Mouse (Mus musculus) spleen, embryonic (tissue): ENCODE measurements at regions not wholly inside any gene's neighbourhood (a gene's known extent, or its start where the extent isn't known, plus 50 kb on each side); places are given as distances from the start of the nearest gene placed in this dataset.

Experiments used
- CTCF ChIA-PET: fragments of 350-600 bp; sonication (Branson Sonifier 250); formaldehyde crosslinking; loops from one replicate; lab custom pipeline; 2022; lab: Charles Lee

DNA sequence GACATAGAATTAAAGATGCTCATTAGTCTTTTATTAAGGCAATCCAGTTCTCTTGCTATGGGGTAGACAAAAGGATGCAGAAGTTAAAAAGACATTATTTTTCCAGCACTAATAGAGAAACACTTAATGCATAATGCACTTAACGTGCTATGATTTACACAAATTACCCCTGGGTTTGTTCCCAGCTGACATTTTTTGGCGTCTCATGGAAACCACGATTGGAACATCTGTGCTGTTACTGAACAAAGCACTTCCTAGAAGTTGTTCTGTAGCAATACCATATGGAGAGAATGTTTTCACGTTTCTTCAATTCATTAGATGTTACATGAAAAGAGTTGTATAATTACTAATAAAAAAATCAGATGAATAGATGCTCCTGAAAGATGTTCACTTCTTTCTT is 635.2 kb downstream of the Gm597 start:
- CTCF ChIA-PET: no interaction called here

DNA sequence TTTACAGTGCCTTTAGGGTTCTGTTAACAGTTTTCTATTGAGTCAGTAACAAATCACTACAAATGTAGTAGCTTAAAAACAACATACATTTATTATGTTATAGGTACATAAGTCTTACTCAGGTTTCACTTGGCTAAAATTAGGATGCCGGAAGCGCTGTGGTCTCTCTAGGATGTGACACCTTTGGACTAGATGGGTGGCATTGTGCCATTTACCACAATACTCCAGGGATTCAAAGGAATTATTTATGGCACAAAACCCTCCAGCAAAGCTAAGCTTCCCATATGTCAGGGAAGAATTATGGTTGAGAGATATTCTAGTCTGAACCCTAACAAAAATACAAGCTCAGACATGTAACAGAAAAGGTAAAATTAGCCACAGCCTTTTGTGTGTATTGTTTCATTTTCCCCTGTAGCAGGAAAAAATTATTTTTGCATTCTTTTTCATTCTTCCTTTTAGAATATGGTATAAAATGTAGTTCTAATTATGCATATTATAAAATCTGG is 678.0 kb downstream of the Gm597 start:
- CTCF ChIA-PET: no interaction called here

DNA sequence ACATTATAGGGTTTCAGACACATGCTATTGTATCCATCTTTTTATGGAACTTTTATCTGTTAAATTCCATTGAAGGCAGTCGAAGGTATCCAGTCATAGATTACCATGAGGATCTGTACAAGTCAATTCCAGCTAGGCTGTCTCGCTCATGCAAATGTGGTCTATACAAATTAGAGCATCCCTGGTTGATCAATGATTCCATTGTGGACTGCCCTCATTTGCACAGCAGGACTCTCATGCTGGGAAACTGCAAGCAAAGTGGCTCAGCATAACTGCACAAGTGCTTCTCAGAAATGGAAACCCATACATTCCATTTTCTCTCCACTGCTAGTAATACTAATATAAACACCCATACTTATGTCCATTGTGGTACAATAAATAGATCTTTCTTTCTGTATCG is 695.6 kb downstream of the Gm597 start:
- CTCF ChIA-PET: no interaction called here

DNA sequence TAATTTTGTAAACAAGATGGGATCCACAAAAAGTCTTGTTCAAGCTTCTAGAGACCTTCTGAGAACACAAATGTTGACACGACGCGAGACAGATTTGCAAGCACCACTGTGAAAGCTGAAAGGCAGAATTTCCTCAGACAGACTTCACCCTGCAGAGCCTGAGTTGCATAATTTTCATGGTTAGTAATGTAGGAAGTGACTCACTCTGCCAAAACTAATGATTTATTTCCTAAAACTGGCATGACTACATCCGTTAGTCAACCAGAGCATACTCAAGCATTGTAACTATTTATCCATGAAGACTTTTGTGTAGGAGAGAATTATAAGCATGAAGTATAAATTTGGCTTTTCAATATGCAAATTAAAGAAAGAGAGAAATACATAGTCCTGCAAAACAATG is 726.1 kb downstream of the Gm597 start:
- CTCF ChIA-PET: no interaction called here

DNA sequence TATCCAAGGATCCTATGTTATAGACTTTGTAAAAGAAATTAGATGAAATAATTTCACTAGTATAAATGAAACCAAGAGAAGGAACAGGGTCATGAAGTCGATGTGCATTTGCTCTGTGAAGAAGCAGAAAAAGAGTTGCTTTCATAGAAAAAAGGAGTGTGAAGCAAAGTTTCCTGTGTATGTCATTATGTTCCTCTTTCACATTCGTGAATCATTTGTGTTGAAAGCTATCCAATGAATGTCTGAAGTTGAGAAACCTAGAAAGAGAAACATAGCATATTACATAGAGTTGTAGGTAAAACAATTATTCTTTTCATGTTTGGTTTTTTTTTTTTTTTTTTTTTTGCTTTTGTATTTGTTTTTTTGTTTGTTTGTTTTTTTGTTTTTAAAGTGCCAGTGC is 732.1 kb downstream of the Gm597 start:
- CTCF ChIA-PET: no interaction called here

DNA sequence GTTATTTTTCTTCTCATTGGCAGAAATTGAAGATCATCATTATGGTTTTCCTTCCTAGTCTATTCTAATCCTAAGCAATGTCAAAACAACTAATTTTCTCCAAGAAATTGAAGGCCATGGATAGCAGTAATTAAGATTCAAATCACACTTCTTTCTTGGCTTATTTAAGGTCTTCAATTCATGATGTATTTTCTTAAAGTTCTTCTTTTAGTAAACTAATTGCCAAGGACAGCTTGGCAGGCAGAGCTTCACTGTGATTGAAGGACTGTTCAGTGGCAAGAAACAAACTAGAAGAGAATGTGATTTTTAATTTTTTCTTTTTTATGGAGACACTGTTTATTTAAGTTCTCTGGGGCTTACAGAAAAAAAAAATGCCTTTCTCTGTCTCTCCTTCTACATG is 732.7 kb downstream of the Gm597 start:
- CTCF ChIA-PET: interaction anchor here (0.7 kb wide), 1 partner anchor 205 kb away, joined by 4 read pairs; no protein-coding TSS in a partner anchor

DNA sequence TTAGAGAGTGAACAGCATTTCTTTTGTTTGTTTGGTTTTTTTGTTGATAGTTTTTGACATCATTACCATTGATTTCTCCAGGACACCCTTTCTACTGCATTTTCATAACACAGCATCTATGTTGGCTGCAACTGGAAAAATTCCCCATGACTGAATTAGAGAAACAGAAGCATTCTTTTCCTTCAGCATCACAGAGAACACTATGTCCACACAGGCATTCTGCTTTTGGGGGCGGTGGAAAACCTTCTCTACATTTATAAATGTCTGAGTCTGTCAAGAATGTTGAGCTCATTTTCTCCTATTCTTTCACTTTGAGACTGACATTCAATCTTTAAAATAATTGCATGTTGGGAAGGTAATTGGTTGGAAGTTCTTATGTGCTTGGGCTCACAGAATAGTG is 734.4 kb downstream of the Gm597 start:
- CTCF ChIA-PET: no interaction called here

DNA sequence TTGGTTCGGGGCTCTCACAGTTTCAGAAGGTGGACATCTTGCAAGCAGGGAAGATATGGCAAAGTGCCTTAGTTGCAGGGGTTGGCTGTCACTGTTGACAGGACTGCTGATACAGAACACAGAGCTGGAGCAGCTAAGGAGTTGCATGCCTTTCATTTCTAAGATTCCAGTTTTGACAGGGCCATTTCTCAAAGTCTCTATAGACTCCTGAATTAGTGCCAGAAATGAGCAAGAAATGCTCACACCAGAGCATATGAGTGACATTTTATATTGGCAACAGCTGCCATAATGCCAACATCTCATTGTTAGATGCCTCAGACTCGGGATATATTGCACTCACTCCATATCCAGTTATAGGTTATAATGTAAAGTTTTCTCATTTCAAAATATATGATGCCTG is 754.3 kb downstream of the Gm597 start:
- CTCF ChIA-PET: no interaction called here

DNA sequence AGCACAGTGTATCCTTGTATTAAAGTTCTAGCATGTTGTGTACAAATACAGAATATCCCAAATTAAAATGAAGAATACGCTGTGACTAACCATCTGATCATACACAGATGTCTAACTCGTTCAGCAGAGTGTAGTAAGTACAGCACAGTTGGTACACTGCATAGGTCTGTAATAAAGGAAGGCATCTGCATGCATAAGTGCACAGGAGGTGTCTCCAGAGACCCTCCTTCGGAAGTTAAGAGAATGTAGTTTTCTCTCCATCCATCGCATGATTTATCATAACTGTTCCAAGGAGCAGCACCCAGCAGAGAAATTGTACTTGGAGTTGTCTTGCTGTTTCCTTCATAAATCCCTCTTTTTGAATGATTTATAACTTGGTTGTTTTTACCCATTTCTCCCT is 781.6 kb downstream of the Gm597 start:
- CTCF ChIA-PET: no interaction called here

DNA sequence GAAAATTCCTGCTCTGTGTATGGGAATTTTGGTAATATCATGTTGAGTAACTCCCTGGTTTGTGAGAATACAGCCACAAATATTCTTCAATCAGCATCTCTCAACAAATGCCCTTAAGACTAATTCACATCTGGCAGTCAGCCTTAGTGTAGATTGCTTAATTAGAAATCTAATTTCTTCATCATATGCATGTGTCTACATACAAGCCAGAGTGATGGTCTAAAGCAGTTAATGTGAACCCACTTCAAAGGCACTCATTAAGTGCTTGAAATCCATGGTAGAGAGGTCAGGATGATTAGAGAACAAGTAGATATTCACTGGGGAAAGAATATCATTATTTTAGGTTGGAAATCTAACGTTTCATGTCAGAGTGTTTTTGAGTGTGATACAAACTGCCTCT is 816.7 kb downstream of the Gm597 start:
- CTCF ChIA-PET: no interaction called here
